Mouse (Mus musculus): Measurements from ENCODE around the gene Apoc3. TPM values are rescaled to one million over a fixed set of nuclear protein-coding genes. Genes with fewer than 3 reads are reported as not detected.

Gene Apoc3
- polyA plus RNA-seq, 1 experiment, result 4,906 TPM

- WGBS, result 14% methylated on average over 13 of the region's 13 CpGs
- TF ChIP-seq POLR2A (IDR thresholded peaks at IDR 0.05; ENCODE audit: low read depth, low read length) (peak; percentile 11; the same call in 1 of the 2 replicates), CTCF (IDR thresholded peaks at IDR 0.05; ENCODE audit: extremely low read depth, insufficient read length, insufficient replicate concordance, low read depth, low read length) (no peak)
- H3K27me3 ChIP-seq (ENCODE audit: control insufficient read depth, insufficient read depth, low read length), result no peaks in the 10 kb centered on the region
- H3K27ac ChIP-seq (ENCODE audit: insufficient read depth, low read depth, low read length), result peak overlapping the region; percentile 99
- H3K4me1 ChIP-seq (ENCODE audit: control insufficient read depth, insufficient read depth, insufficient read length, low read length), result peaks cover 31% of the 10 kb centered on the region
- H3K4me3 ChIP-seq (ENCODE audit: low read depth, low read length), result peak overlapping the region; percentile 78
- H3K36me3 ChIP-seq (ENCODE audit: control insufficient read depth, insufficient read depth, low read length), result peaks cover 22% of the 10 kb centered on the region
Observed at GRCm38 (mm10) chr9:46230450-46230975, 4.9 kb downstream of the Apoc3 start.

GRCm38 (mm10) chr9:46229573-46230449, 5.6 kb downstream of the Apoc3 start:
- Histone ChIP-seq H3K27ac (ENCODE audit: insufficient read depth, low read depth, low read length) (peak overlapping the region; percentile 99), H3K27me3 (ENCODE audit: control insufficient read depth, insufficient read depth, low read length) (no peaks in the 10 kb centered on the region), H3K36me3 (ENCODE audit: control insufficient read depth, insufficient read depth, low read length) (peaks cover 22% of the 10 kb centered on the region), H3K4me1 (ENCODE audit: control insufficient read depth, insufficient read depth, insufficient read length, low read length) (peaks cover 30% of the 10 kb centered on the region), H3K4me3 (ENCODE audit: low read depth, low read length) (peak overlapping the region; percentile 78)
- 15% methylated on average over 37 of the region's 37 CpGs for WGBS
- peak; percentile 69 for TF ChIP-seq CTCF (IDR thresholded peaks at IDR 0.05; ENCODE audit: extremely low read depth, insufficient read length, insufficient replicate concordance, low read depth, low read length)
- no peak; the same call in 1 of the 2 replicates for TF ChIP-seq POLR2A (IDR thresholded peaks at IDR 0.05; ENCODE audit: low read depth, low read length)

GRCm38 (mm10) chr9:46228491-46228890, 6.9 kb downstream of the Apoc3 start, which contains the start of gene Apoa1:
Gene Apoa1, plus strand, starts transcription at chr9:46228580.
- peak within 1 kb of the TSS; percentile 78 for H3K4me3 ChIP-seq (ENCODE audit: low read depth, low read length)
- peak within 1 kb of the TSS; percentile 99 for H3K27ac ChIP-seq (ENCODE audit: insufficient read depth, low read depth, low read length)
- H3K36me3 ChIP-seq (ENCODE audit: control insufficient read depth, insufficient read depth, low read length), result peaks cover 22% of the 10 kb centered on the region
- peaks cover 36% of the 10 kb centered on the region for H3K4me1 ChIP-seq (ENCODE audit: control insufficient read depth, insufficient read depth, insufficient read length, low read length)
- no peaks in the 10 kb centered on the region for H3K27me3 ChIP-seq (ENCODE audit: control insufficient read depth, insufficient read depth, low read length)
- TF ChIP-seq POLR2A (IDR thresholded peaks at IDR 0.05; ENCODE audit: low read depth, low read length) (peak; percentile 93; the same call in 1 of the 2 replicates), CTCF (IDR thresholded peaks at IDR 0.05; ENCODE audit: extremely low read depth, insufficient read length, insufficient replicate concordance, low read depth, low read length) (no peak)
- WGBS, result 29% methylated on average over 9 of the region's 9 CpGs

DNA sequence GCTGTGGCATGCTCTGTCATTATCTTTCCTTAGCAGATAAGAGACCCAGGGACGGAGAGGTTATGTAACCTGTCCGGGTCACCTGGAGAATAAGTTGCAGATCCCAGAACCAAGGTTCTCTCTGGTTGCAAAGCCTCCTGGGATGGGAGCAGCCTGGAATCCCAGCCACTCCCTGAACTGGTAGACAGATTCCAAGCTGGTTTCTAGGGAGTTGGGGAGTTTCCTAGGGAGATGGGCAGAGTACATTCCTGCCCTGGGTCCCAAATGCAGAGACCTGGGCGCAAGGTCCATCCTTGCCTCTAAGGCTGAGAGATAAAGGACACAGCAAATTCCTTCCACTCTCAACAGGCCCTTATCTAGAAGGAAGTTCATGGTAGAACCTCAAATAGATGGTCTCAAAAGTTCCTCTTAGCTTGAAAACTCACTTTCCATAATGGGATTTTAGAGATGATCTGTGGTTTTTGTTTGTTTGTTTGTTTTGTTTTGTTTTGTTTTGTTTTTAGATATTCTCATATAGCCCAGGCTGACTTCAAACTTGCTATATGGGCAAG, 8.3 kb downstream of the Apoc3 start:
- peaks cover 41% of the 10 kb centered on the region for H3K4me1 ChIP-seq (ENCODE audit: control insufficient read depth, insufficient read depth, insufficient read length, low read length)
- TF ChIP-seq CTCF (IDR thresholded peaks at IDR 0.05; ENCODE audit: extremely low read depth, insufficient read length, insufficient replicate concordance, low read depth, low read length) (no peak), POLR2A (IDR thresholded peaks at IDR 0.05; ENCODE audit: low read depth, low read length) (no peak)
- no peaks in the 10 kb centered on the region for H3K27me3 ChIP-seq (ENCODE audit: control insufficient read depth, insufficient read depth, low read length)
- WGBS, result 30% methylated on average over 3 of the region's 3 CpGs
- no peak overlapping the region for H3K4me3 ChIP-seq (ENCODE audit: low read depth, low read length)
- peaks cover 25% of the 10 kb centered on the region for H3K36me3 ChIP-seq (ENCODE audit: control insufficient read depth, insufficient read depth, low read length)
- peak overlapping the region; percentile 99 for H3K27ac ChIP-seq (ENCODE audit: insufficient read depth, low read depth, low read length)

DNA sequence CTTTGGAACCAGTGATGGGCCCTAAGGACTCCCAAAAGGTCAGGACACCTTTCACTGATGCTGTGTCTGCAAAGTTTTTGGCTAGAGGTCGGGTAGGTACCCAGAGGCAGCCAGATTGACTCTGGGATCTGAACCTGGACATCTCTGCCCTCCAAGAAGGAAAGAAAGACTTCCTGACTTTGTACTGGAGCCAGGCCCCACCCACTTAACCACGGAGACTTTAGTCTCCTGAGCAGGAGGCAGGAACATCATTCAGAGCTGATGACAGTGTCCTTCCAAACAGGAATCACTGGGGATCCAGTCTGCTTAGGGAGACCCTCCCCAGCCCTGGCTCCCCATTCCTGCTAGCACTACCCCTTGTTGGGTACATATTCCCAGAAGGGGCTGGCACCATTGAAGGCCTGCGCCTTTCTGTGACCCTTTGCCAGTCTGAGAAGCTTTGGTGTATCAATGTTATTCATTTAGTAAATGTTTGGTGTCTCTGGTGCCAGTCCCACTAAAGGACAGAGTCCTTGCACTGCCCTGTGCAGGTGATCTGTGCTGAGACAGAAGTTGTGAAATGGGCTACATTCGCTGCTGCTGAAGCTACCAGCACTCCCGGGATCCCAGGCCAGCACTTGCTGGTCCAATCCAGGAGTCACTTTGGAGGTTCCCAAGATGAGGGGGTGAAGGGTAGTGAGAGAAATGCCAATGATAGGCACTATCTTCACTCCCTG, 10.3 kb downstream of the Apoc3 start:
- TF ChIP-seq POLR2A (IDR thresholded peaks at IDR 0.05; ENCODE audit: low read depth, low read length) (no peak; the same call in 1 of the 2 replicates), CTCF (IDR thresholded peaks at IDR 0.05; ENCODE audit: extremely low read depth, insufficient read length, insufficient replicate concordance, low read depth, low read length) (no peak)
- Histone ChIP-seq H3K4me1 (ENCODE audit: control insufficient read depth, insufficient read depth, insufficient read length, low read length) (peaks cover 50% of the 10 kb centered on the region), H3K36me3 (ENCODE audit: control insufficient read depth, insufficient read depth, low read length) (peaks cover 36% of the 10 kb centered on the region), H3K27ac (ENCODE audit: insufficient read depth, low read depth, low read length) (peak overlapping the region; percentile 99), H3K27me3 (ENCODE audit: control insufficient read depth, insufficient read depth, low read length) (no peaks in the 10 kb centered on the region), H3K4me3 (ENCODE audit: low read depth, low read length) (peak overlapping the region; percentile 40)
- WGBS, result 52% methylated on average over 5 of the region's 5 CpGs

- Histone ChIP-seq H3K27ac (ENCODE audit: insufficient read depth, low read depth, low read length) (peak overlapping the region; percentile 99), H3K36me3 (ENCODE audit: control insufficient read depth, insufficient read depth, low read length) (peaks cover 31% of the 10 kb centered on the region), H3K4me1 (ENCODE audit: control insufficient read depth, insufficient read depth, insufficient read length, low read length) (peaks cover 50% of the 10 kb centered on the region), H3K27me3 (ENCODE audit: control insufficient read depth, insufficient read depth, low read length) (no peaks in the 10 kb centered on the region), H3K4me3 (ENCODE audit: low read depth, low read length) (0 out of 2 replicates have a peak overlapping the region, but pooled peaks have one; percentile 14)
- TF ChIP-seq CTCF (IDR thresholded peaks at IDR 0.05; ENCODE audit: extremely low read depth, insufficient read length, insufficient replicate concordance, low read depth, low read length) (no peak), POLR2A (IDR thresholded peaks at IDR 0.05; ENCODE audit: low read depth, low read length) (no peak)
- 24% methylated on average over 3 of the region's 3 CpGs for WGBS
Observed at GRCm38 (mm10) chr9:46224101-46224500, 11.3 kb downstream of the Apoc3 start.
